Mouse (Mus musculus): ENCODE measurements around the gene Ogfrl1. TPM values are rescaled to one million over a fixed set of nuclear protein-coding genes. Genes with fewer than 3 reads are reported as not detected.

The Ogfrl1 gene
- polyA plus RNA-seq, 1 experiment from 2014 or later, result 11.7 TPM

GRCm38 (mm10) chr1:23379911-23380740 is 17.4 kb downstream of the Ogfrl1 start:
- H3K4me1 ChIP-seq (ENCODE audit: control insufficient read depth, insufficient read depth, low read length), result peaks cover 25% of the 10 kb centered on the region
- H3K4me2 ChIP-seq (ENCODE audit: low read length), result peak overlapping the region; percentile 50
- ATAC-seq (peak; percentile 22; the same call in 1 of the 2 replicates), DNase-seq (ENCODE audit: low spot score) (peak; percentile 79)
- H3K36me3 ChIP-seq (ENCODE audit: control insufficient read depth, insufficient read depth, low read length), result 0 out of 2 replicates have a peak, but pooled peaks cover 2% of the 10 kb centered on the region
- H3K9ac ChIP-seq (ENCODE audit: low read length), result peak overlapping the region; percentile 18; the same call in 1 of the 2 replicates
- H3K9me3 ChIP-seq (replicated peaks; ENCODE audit: control insufficient read depth, low read length), result no peaks in the 10 kb centered on the region
- H3K27me3 ChIP-seq (replicated peaks; ENCODE audit: control insufficient read depth, insufficient read depth, low read length), result no peaks in the 10 kb centered on the region
- peak overlapping the region; percentile 65; the same call in 1 of the 2 replicates for H3K27ac ChIP-seq (ENCODE audit: low read depth, low read length)
- 42% methylated on average over 17 of the region's 17 CpGs for WGBS
- H3K4me3 ChIP-seq (ENCODE audit: low read depth, low read length), result peak overlapping the region; percentile 13

- 14% methylated on average over 6 of the region's 6 CpGs for WGBS
- H3K9ac ChIP-seq (ENCODE audit: low read length), result peak overlapping the region; percentile 14; the same call in 1 of the 2 replicates
- peak overlapping the region; percentile 65; the same call in 1 of the 2 replicates for H3K27ac ChIP-seq (ENCODE audit: low read depth, low read length)
- no peaks in the 10 kb centered on the region for H3K27me3 ChIP-seq (replicated peaks; ENCODE audit: control insufficient read depth, insufficient read depth, low read length)
- H3K4me3 ChIP-seq (ENCODE audit: low read depth, low read length), result peak overlapping the region; percentile 13
- no peaks in the 10 kb centered on the region for H3K9me3 ChIP-seq (replicated peaks; ENCODE audit: control insufficient read depth, low read length)
- ATAC-seq (0 out of 2 replicates have a peak, but pooled peaks have one; percentile 1), DNase-seq (ENCODE audit: low spot score) (peak; percentile 57)
- peaks cover 25% of the 10 kb centered on the region for H3K4me1 ChIP-seq (ENCODE audit: control insufficient read depth, insufficient read depth, low read length)
- H3K36me3 ChIP-seq (ENCODE audit: control insufficient read depth, insufficient read depth, low read length), result 0 out of 2 replicates have a peak, but pooled peaks cover 5% of the 10 kb centered on the region
- peak overlapping the region; percentile 50 for H3K4me2 ChIP-seq (ENCODE audit: low read length)
Observed at GRCm38 (mm10) chr1:23379321-23379720, 18.3 kb downstream of the Ogfrl1 start.

GRCm38 (mm10) chr1:23377572-23377971 is 20.0 kb downstream of the Ogfrl1 start:
- Histone ChIP-seq H3K36me3 (ENCODE audit: control insufficient read depth, insufficient read depth, low read length) (0 out of 2 replicates have a peak, but pooled peaks cover 6% of the 10 kb centered on the region), H3K9ac (ENCODE audit: low read length) (no peak overlapping the region), H3K27me3 (replicated peaks; ENCODE audit: control insufficient read depth, insufficient read depth, low read length) (no peaks in the 10 kb centered on the region), H3K27ac (ENCODE audit: low read depth, low read length) (no peak overlapping the region), H3K4me2 (ENCODE audit: low read length) (no peak overlapping the region), H3K4me1 (ENCODE audit: control insufficient read depth, insufficient read depth, low read length) (peaks cover 25% of the 10 kb centered on the region), H3K9me3 (replicated peaks; ENCODE audit: control insufficient read depth, low read length) (no peaks in the 10 kb centered on the region), H3K4me3 (ENCODE audit: low read depth, low read length) (no peak overlapping the region)
- ATAC-seq, result no peak
- WGBS, result 86% methylated on average over 13 of the region's 13 CpGs
- DNase-seq (ENCODE audit: low spot score), result no peak

GRCm38 (mm10) chr1:23374156-23374555 is 23.4 kb downstream of the Ogfrl1 start:
- no peak for ATAC-seq
- no peaks in the 10 kb centered on the region for H3K9me3 ChIP-seq (replicated peaks; ENCODE audit: control insufficient read depth, low read length)
- H3K4me2 ChIP-seq (ENCODE audit: low read length), result no peak overlapping the region
- no peak overlapping the region for H3K27ac ChIP-seq (ENCODE audit: low read depth, low read length)
- H3K9ac ChIP-seq (ENCODE audit: low read length), result no peak overlapping the region
- 57% methylated on average over 4 of the region's 4 CpGs for WGBS
- H3K4me1 ChIP-seq (ENCODE audit: control insufficient read depth, insufficient read depth, low read length), result 0 out of 2 replicates have a peak, but pooled peaks cover 4% of the 10 kb centered on the region
- H3K27me3 ChIP-seq (replicated peaks; ENCODE audit: control insufficient read depth, insufficient read depth, low read length), result no peaks in the 10 kb centered on the region
- H3K36me3 ChIP-seq (ENCODE audit: control insufficient read depth, insufficient read depth, low read length), result peaks cover 19% of the 10 kb centered on the region; the same call in 1 of the 2 replicates
- no peak overlapping the region for H3K4me3 ChIP-seq (ENCODE audit: low read depth, low read length)
- no peak for DNase-seq (ENCODE audit: low spot score)

GRCm38 (mm10) chr1:23365614-23366013 is 32.0 kb downstream of the Ogfrl1 start:
- no peaks in the 10 kb centered on the region for H3K27me3 ChIP-seq (replicated peaks; ENCODE audit: control insufficient read depth, insufficient read depth, low read length)
- H3K4me3 ChIP-seq (ENCODE audit: low read depth, low read length), result no peak overlapping the region
- no peaks in the 10 kb centered on the region for H3K4me1 ChIP-seq (ENCODE audit: control insufficient read depth, insufficient read depth, low read length)
- peaks cover 9% of the 10 kb centered on the region; the same call in 1 of the 2 replicates for H3K36me3 ChIP-seq (ENCODE audit: control insufficient read depth, insufficient read depth, low read length)
- ATAC-seq, result no peak
- no peak overlapping the region for H3K27ac ChIP-seq (ENCODE audit: low read depth, low read length)
- no peak overlapping the region for H3K9ac ChIP-seq (ENCODE audit: low read length)
- DNase-seq (ENCODE audit: low spot score), result no peak
- 85% methylated on average over 2 of the region's 2 CpGs for WGBS
- no peak overlapping the region for H3K4me2 ChIP-seq (ENCODE audit: low read length)
- H3K9me3 ChIP-seq (replicated peaks; ENCODE audit: control insufficient read depth, low read length), result no peaks in the 10 kb centered on the region

GRCm38 (mm10) chr1:23352895-23353294 is 44.7 kb downstream of the Ogfrl1 start:
- Histone ChIP-seq H3K9me3 (replicated peaks; ENCODE audit: control insufficient read depth, low read length) (no peaks in the 10 kb centered on the region), H3K4me2 (ENCODE audit: low read length) (no peak overlapping the region), H3K4me3 (ENCODE audit: low read depth, low read length) (no peak overlapping the region), H3K9ac (ENCODE audit: low read length) (no peak overlapping the region), H3K27ac (ENCODE audit: low read depth, low read length) (no peak overlapping the region), H3K27me3 (replicated peaks; ENCODE audit: control insufficient read depth, insufficient read depth, low read length) (no peaks in the 10 kb centered on the region), H3K4me1 (ENCODE audit: control insufficient read depth, insufficient read depth, low read length) (no peaks in the 10 kb centered on the region), H3K36me3 (ENCODE audit: control insufficient read depth, insufficient read depth, low read length) (no peaks in the 10 kb centered on the region)
- 88% methylated on average over 6 of the region's 6 CpGs for WGBS
- DNase-seq (ENCODE audit: low spot score) (no peak), ATAC-seq (no peak)

- Histone ChIP-seq H3K4me2 (ENCODE audit: low read length) (no peak overlapping the region), H3K9ac (ENCODE audit: low read length) (no peak overlapping the region), H3K9me3 (replicated peaks; ENCODE audit: control insufficient read depth, low read length) (no peaks in the 10 kb centered on the region), H3K27ac (ENCODE audit: low read depth, low read length) (no peak overlapping the region), H3K27me3 (replicated peaks; ENCODE audit: control insufficient read depth, insufficient read depth, low read length) (no peaks in the 10 kb centered on the region), H3K36me3 (ENCODE audit: control insufficient read depth, insufficient read depth, low read length) (no peaks in the 10 kb centered on the region), H3K4me3 (ENCODE audit: low read depth, low read length) (no peak overlapping the region), H3K4me1 (ENCODE audit: control insufficient read depth, insufficient read depth, low read length) (no peaks in the 10 kb centered on the region)
- ATAC-seq (no peak), DNase-seq (ENCODE audit: low spot score) (peak; percentile 11)
- WGBS, result 53% methylated on average over 4 of the region's 4 CpGs
Observed at GRCm38 (mm10) chr1:23351756-23352155, 45.8 kb downstream of the Ogfrl1 start.

GRCm38 (mm10) chr1:23345633-23346032 is 51.9 kb downstream of the Ogfrl1 start:
- ATAC-seq (no peak), DNase-seq (ENCODE audit: low spot score) (no peak)
- WGBS, result 89% methylated on average over 3 of the region's 3 CpGs
- no peaks in the 10 kb centered on the region for H3K4me1 ChIP-seq (ENCODE audit: control insufficient read depth, insufficient read depth, low read length)
- no peak overlapping the region for H3K4me2 ChIP-seq (ENCODE audit: low read length)
- no peaks in the 10 kb centered on the region for H3K9me3 ChIP-seq (replicated peaks; ENCODE audit: control insufficient read depth, low read length)
- no peaks in the 10 kb centered on the region for H3K36me3 ChIP-seq (ENCODE audit: control insufficient read depth, insufficient read depth, low read length)
- no peak overlapping the region for H3K9ac ChIP-seq (ENCODE audit: low read length)
- H3K27me3 ChIP-seq (replicated peaks; ENCODE audit: control insufficient read depth, insufficient read depth, low read length), result no peaks in the 10 kb centered on the region
- H3K27ac ChIP-seq (ENCODE audit: low read depth, low read length), result no peak overlapping the region
- no peak overlapping the region for H3K4me3 ChIP-seq (ENCODE audit: low read depth, low read length)

GRCm38 (mm10) chr1:23342864-23343263 is 54.7 kb downstream of the Ogfrl1 start:
- Histone ChIP-seq H3K4me3 (ENCODE audit: low read depth, low read length) (no peak overlapping the region), H3K4me2 (ENCODE audit: low read length) (no peak overlapping the region), H3K27ac (ENCODE audit: low read depth, low read length) (no peak overlapping the region), H3K4me1 (ENCODE audit: control insufficient read depth, insufficient read depth, low read length) (no peaks in the 10 kb centered on the region), H3K9ac (ENCODE audit: low read length) (no peak overlapping the region), H3K27me3 (replicated peaks; ENCODE audit: control insufficient read depth, insufficient read depth, low read length) (no peaks in the 10 kb centered on the region), H3K9me3 (replicated peaks; ENCODE audit: control insufficient read depth, low read length) (no peaks in the 10 kb centered on the region), H3K36me3 (ENCODE audit: control insufficient read depth, insufficient read depth, low read length) (no peaks in the 10 kb centered on the region)
- ATAC-seq (no peak), DNase-seq (ENCODE audit: low spot score) (no peak)
- WGBS, result 88% methylated on average over 4 of the region's 4 CpGs
